In the genomic region with DNA sequence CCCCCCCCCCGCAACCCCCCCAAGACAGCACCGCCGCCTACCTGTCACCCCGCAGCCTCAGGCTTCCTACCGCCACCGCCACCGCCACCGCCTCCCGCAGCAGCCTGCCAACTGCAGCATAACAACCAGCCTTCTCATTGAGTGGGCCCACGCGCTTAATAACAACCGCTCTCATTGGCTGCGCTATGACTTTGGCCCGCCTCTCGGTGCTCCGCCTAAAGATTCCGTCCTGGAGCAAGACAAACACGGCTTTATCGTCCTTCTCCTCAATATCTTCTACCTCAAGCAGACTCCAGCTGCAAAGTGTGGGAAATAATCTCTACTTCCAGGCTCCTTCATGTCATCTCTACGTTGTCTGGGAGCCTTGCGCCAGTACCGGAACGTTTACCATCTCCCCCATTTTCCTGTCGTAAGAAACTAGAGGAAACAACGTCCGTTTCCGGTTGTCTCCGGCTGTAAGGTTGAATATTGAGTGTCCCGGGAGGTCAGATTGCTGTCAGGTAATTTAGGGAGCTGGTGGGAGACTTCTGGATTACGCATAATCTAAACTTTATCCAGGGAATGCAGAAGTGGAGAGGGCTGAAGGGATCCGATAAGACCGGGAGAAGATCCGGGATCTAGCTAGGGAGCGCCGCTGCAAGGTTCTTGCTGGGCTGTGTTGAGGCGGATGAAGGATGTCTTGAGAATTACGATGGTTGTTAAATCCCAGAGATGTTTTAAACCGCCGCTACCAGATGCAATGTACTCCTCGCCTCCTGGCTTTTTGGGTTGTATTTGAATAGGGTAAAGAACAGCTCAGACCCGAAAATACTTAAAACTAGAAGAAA, we compare ENCODE assay signal across 7 mouse cellular contexts. TPM values are rescaled to one million over a fixed set of nuclear protein-coding genes. Genes with fewer than 3 reads are reported as not detected.
DNase-seq lines count a peak whose midpoint lies in the region; ATAC-seq lines count a peak whose summit lies in the region.

A gene (minus strand): TSS at position 153 of the 827 bp plus-strand sequence.
A gene (plus strand): TSS at position 214 of the 827 bp plus-strand sequence.

- WGBS in intestine, embryonic 15.5 days = under 1% methylated on average over 41 of the region's 41 CpGs
- under 1% methylated on average over 41 of the region's 41 CpGs for WGBS in midbrain, embryonic 10.5 days

- ATAC-seq in intestine, embryonic 15.5 days = peak; percentile 99

- H3K27ac ChIP-seq in intestine, embryonic 15.5 days = peak within 1 kb of the TSS; percentile 81; the same call in 1 of the 2 replicates
- H3K27ac ChIP-seq in midbrain, embryonic 10.5 days (replicated peaks) = peak within 1 kb of the TSS; percentile 91

- no peaks in the 10 kb centered on the region for H3K36me3 ChIP-seq in intestine, embryonic 15.5 days
- peaks cover 5% of the 10 kb centered on the region for H3K36me3 ChIP-seq in midbrain, embryonic 10.5 days

- H3K27me3 ChIP-seq in intestine, embryonic 15.5 days (replicated peaks) = no peaks in the 10 kb centered on the region
- H3K27me3 ChIP-seq in midbrain, embryonic 10.5 days (ENCODE audit: low read depth, poor library complexity, severe bottlenecking) = no peaks in the 10 kb centered on the region

- intact Hi-C loops in left cerebral cortex, postnatal 25 days (cut with DNase I) = no loop called here

- peaks cover 6% of the 10 kb centered on the region for H3K4me1 ChIP-seq in intestine, embryonic 15.5 days (replicated peaks)
- peaks cover 17% of the 10 kb centered on the region for H3K4me1 ChIP-seq in midbrain, embryonic 10.5 days

- H3K4me3 ChIP-seq in intestine, embryonic 15.5 days (replicated peaks) = peak within 1 kb of the TSS; percentile 79
- peak within 1 kb of the TSS; percentile 96 for H3K4me3 ChIP-seq in midbrain, embryonic 10.5 days

- peak within 1 kb of the TSS; percentile 80 for H3K4me2 ChIP-seq in intestine, embryonic 15.5 days (replicated peaks)

- no peaks in the 10 kb centered on the region for H3K9me3 ChIP-seq in intestine, embryonic 15.5 days
- H3K9me3 ChIP-seq in midbrain, embryonic 10.5 days (replicated peaks) = no peaks in the 10 kb centered on the region

- peak; percentile 90 to 97 for DNase-seq in adrenal gland, adult (ENCODE audit: inconsistent age in 2 of 2, low spot score in 1 of 2)
- DNase-seq in embryo, embryonic 10.5 days (ENCODE audit: low spot score) = peak; percentile 92
- DNase-seq in gastrocnemius, postnatal 25 days = peak; percentile 88
- DNase-seq in left cerebral cortex, postnatal 25 days (ENCODE audit: low spot score in 2 of 2) = peak; percentile 92 to 95
- DNase-seq in midbrain, embryonic 10.5 days (ENCODE audit: low spot score) = peak; percentile 90
- DNase-seq in right cerebral cortex, postnatal 4 days = peak; percentile 86

- peak within 1 kb of the TSS; percentile 87 for H3K9ac ChIP-seq in intestine, embryonic 15.5 days

RNA-seq across cellular contexts. Expression of the first gene that starts in this region (rescaled TPM):
- total RNA-seq in gastrocnemius, postnatal 25 days (2021) = 10 to 100 TPM; 11.2 to 11.3 TPM
- polyA plus RNA-seq in intestine, embryonic 15.5 days (2015; fragmentation: Nextera tagmentation; extraction: Ambion mirVana) = 7.8 and 8.2 TPM in 2 replicates
- 100 to 1,000 TPM; 137 to 145 TPM for total RNA-seq in left cerebral cortex, postnatal 25 days (2021)
- polyA plus RNA-seq in midbrain, embryonic 10.5 days (2016; fragmentation: Nextera tagmentation; extraction: Ambion mirVana) = 5.2 and 7.7 TPM in 2 replicates

RNA-seq across cellular contexts. Expression of the second gene that starts in this region (rescaled TPM):
- 100 to 1,000 TPM; 162 to 175 TPM for total RNA-seq in gastrocnemius, postnatal 25 days (2021)
- 201 and 204 TPM in 2 replicates for polyA plus RNA-seq in intestine, embryonic 15.5 days (2015; fragmentation: Nextera tagmentation; extraction: Ambion mirVana)
- 100 to 1,000 TPM; 111 to 112 TPM for total RNA-seq in left cerebral cortex, postnatal 25 days (2021)
- polyA plus RNA-seq in midbrain, embryonic 10.5 days (2016; fragmentation: Nextera tagmentation; extraction: Ambion mirVana) = 144 and 148 TPM in 2 replicates

Comparison
In these comparisons a context has a peak if more than half of its experiments do, and no peak if none do; other contexts are left out.
1. Peak in every context shown above with its lines: DNase-seq, ATAC-seq, H3K4me3 ChIP-seq and H3K27ac ChIP-seq.
2. RNA of the first gene that starts in this region (total RNA-seq): 137 to 145 TPM in left cerebral cortex, postnatal 25 days; 11.2 to 11.3 TPM in gastrocnemius, postnatal 25 days; every median in the first group is over 10 times any median in the second.